Mouse (Mus musculus) CD4-positive, CD25-positive, alpha-beta regulatory T cell, adult 2 months (primary cell): ENCODE data around the gene Il6st.

ENCODE experiments used
- DNase-seq: peaks from one replicate; pipeline ENCODE4 v3.0.0-alpha.2; 2012; ENCODE audit warnings: low read depth, low spot score

Il6st gene

GRCm38 (mm10) chr13:112523346-112523970, 59.6 kb downstream of the Il6st start:
- DNase-seq = no peak

GRCm38 (mm10) chr13:112527186-112527585, 63.3 kb downstream of the Il6st start:
- no peak for DNase-seq

- peak; percentile 85 for DNase-seq
Observed at GRCm38 (mm10) chr13:112529893-112530292, 66.0 kb downstream of the Il6st start.

- no peak for DNase-seq
Observed at GRCm38 (mm10) chr13:112532235-112532634, 68.4 kb downstream of the Il6st start.

GRCm38 (mm10) chr13:112533556-112533955, 69.7 kb downstream of the Il6st start:
- DNase-seq = no peak

GRCm38 (mm10) chr13:112536611-112537010, 72.7 kb downstream of the Il6st start:
- DNase-seq = no peak

- DNase-seq = no peak
Observed at GRCm38 (mm10) chr13:112537065-112537464, 73.2 kb downstream of the Il6st start.

- DNase-seq = no peak
Observed at GRCm38 (mm10) chr13:112540616-112541015, 76.7 kb downstream of the Il6st start.

GRCm38 (mm10) chr13:112541223-112541975, 77.5 kb downstream of the Il6st start:
- DNase-seq = no peak

- DNase-seq = peak; percentile 16
Observed at GRCm38 (mm10) chr13:112551641-112552548, 88.0 kb downstream of the Il6st start.

GRCm38 (mm10) chr13:112553304-112553703, 89.4 kb downstream of the Il6st start:
- DNase-seq = no peak

- no peak for DNase-seq
Observed at GRCm38 (mm10) chr13:112556501-112556900, 92.6 kb downstream of the Il6st start.
